Mouse (Mus musculus): ENCODE measurements around the gene Ank3.

Gene Ank3

DNA sequence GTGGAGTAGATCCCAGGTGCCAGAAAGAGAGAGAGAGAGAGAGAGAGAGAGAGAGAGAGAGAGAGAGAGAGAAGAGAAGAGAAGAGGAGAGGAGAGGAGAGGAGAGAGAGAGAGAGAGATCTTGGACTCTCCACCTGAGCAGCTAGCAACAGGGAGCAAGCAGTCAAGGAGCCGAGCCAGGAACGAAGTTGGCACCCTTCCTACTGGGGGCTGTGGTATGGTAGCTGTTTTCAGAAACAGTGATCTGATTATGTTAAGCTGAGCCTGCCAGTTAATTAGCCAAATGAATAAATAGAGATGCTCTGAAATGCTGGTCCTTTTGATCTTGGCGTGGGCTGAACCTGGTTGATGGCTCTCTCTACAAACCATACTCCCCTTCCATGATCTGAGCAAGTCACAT, 666.6 kb downstream of the Ank3 start:
- DNase-seq (ENCODE audit: low spot score), result no peak

DNA sequence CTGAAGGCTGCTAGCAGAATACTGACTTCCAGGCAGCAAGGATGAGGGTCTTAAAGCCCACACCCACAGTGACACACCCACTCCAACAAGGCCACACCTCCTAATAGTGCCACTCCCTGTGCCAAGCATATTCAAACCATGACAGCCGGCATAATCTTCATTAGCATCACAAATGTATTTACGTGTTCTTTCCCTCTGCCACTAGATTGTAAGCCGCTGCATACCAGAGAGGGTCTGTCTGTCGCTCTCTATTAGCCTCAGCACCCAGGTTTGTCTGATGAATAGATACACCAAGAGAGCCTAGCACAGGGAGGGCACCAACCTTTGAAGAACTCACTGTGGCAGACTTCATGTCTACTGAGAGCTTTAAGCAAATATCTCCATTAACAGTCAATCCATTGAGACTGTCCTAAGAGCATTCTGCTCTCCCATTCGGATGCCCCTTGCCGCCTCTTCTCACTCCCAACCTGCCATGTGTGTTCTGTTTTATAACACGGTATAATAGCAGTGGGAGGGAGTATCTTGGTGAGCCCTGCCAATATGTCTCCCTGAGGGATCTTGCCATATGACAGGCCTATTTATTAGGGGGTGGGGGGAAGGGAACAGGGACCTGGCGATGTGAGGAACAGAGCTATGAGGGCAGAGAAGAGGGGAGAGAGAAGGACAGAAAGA, 668.1 kb downstream of the Ank3 start:
- DNase-seq (ENCODE audit: low spot score), result no peak

- no peak for DNase-seq (ENCODE audit: low spot score)
Observed at GRCm38 (mm10) chr10:70067169-70068115, 668.9 kb downstream of the Ank3 start.

DNA sequence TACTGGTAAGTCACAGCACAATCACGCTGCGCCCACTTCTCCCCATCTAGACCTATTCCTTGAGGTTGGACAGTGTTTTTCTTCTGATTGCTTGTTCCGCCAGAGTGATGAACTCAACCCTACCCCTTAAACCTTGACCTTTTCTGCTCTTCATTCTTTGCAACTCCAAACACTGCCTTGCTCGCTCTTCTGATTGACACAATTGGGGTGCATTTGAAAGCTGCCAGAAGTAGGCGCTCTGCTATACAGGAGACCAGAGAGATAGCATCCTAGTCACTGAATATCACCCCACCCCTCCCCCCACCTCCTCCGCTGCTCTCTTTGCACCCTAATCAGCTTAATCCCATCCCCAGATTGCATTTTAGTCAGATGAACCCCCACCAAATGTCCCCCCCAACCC, 670.7 kb downstream of the Ank3 start:
- DNase-seq (ENCODE audit: low spot score), result no peak

DNA sequence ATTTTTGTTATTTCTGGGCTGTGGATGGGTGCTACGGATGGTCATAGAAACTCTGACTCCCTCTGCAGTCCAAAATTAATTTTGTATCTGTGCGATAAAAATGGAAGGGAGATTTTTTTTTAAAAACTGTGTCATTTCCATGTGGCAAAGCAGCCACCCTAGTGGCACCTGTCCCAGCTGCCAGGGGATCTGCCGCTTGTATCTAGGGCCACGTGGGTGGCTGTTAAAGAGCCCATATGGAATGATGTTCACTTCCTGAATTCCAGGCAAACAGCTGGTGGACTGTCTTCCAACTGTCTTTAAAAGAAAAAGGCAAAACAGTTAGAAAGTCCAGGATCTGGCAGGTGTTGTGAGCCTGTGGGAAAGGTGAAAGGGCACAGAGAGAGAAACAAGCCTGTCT, 672.8 kb downstream of the Ank3 start:
- DNase-seq (ENCODE audit: low spot score), result no peak
